Mouse (Mus musculus) neural tube, embryonic 13.5 days (tissue): Measurements from ENCODE around the gene Slc37a1. TPM values are rescaled to one million over a fixed set of nuclear protein-coding genes. Genes with fewer than 3 reads are reported as not detected.
A peak's percentile ranks its signal among the peaks of the same experiment; 100 is the strongest.
"Not testable (repeated sequence)": the region's sequence is repeated elsewhere in the genome, so short reads cannot be mapped to it uniquely, and the experiment has no call there.

Experiments used
- ATAC-seq: fragments of 200-750 bp; cut with Nextera tagmentation; 2 replicates; pipeline ENCODE4 v1.8.0; 2017; ENCODE audit warnings: low read depth, mild to moderate bottlenecking, moderate TSS enrichment, moderate library complexity
- H3K27ac ChIP-seq: fragments of 300-500 bp; sonication (generic); replicated peaks from 2 replicates; pipeline ENCODE4 v1.5.1; 2015; ENCODE audit warnings: moderate library complexity, mild to moderate bottlenecking, inconsistent platforms
- H3K27me3 ChIP-seq: fragments of 300-500 bp; sonication (generic); 2 replicates; pipeline ENCODE4 v1.6.1; 2015; ENCODE audit warnings: mild to moderate bottlenecking, inconsistent platforms
- H3K36me3 ChIP-seq: fragments of 300-500 bp; sonication (generic); 2 replicates; pipeline ENCODE4 v1.6.1; 2015; ENCODE audit warnings: mild to moderate bottlenecking, inconsistent platforms
- H3K4me1 ChIP-seq: fragments of 300-500 bp; sonication (generic); replicated peaks from 2 replicates; pipeline ENCODE4 v1.6.1; 2015; ENCODE audit warnings: inconsistent platforms
- H3K4me2 ChIP-seq: fragments of 300-500 bp; sonication (generic); 2 replicates; pipeline ENCODE4 v1.6.1; 2015; ENCODE audit warnings: inconsistent platforms, mild to moderate bottlenecking, moderate library complexity
- H3K4me3 ChIP-seq: fragments of 300-500 bp; sonication (generic); 2 replicates; pipeline ENCODE4 v1.5.1; 2015; ENCODE audit warnings: mild to moderate bottlenecking, inconsistent platforms
- H3K9ac ChIP-seq: fragments of 300-500 bp; sonication (generic); 2 replicates; pipeline ENCODE4 v1.6.1; 2015; ENCODE audit warnings: moderate library complexity, mild to moderate bottlenecking, inconsistent platforms
- H3K9me3 ChIP-seq: fragments of 300-500 bp; sonication (generic); 2 replicates; pipeline ENCODE4 v1.6.1; 2016; ENCODE audit warnings: inconsistent platforms
- WGBS: fragments of 180-500 bp; shearing (Covaris S2); methylation state at CpG from one replicate; pipeline ENCODE4 v1.1.7; 2015; 5-methylcytosine and 5-hydroxymethylcytosine counted together
- polyA plus RNA-seq: library from polyadenylated mRNA; unstranded; fragments of >200 nt; fragmentation: Nextera tagmentation; extraction: Ambion mirVana; gene quantifications from 2 replicates; pipeline ENCODE4 v1.2.1, GENCODE M21; 2015

Slc37a1 gene
- polyA plus RNA-seq, 1 experiment from 2014 or later = 13.3 TPM

- Histone ChIP-seq H3K27me3 (no peaks in the 10 kb centered on the region), H3K9me3 (no peaks in the 10 kb centered on the region), H3K4me1 (no peaks in the 10 kb centered on the region), H3K4me3 (no peak overlapping the region), H3K27ac (no peak overlapping the region), H3K9ac (no peak overlapping the region), H3K36me3 (peaks cover 19% of the 10 kb centered on the region), H3K4me2 (no peak overlapping the region)
- ATAC-seq = no peak
- 81% methylated on average over 12 of the region's 12 CpGs for WGBS
Observed at GRCm38 (mm10) chr17:31349388-31349787, 62.8 kb downstream of the Slc37a1 start.

- Histone ChIP-seq H3K36me3 (peaks cover 12% of the 10 kb centered on the region), H3K9me3 (no peaks in the 10 kb centered on the region), H3K9ac (no peak overlapping the region), H3K4me1 (peaks cover 18% of the 10 kb centered on the region), H3K27me3 (no peaks in the 10 kb centered on the region), H3K4me2 (no peak overlapping the region), H3K4me3 (no peak overlapping the region), H3K27ac (no peak overlapping the region)
- WGBS = 57% methylated on average over 8 of the region's 8 CpGs
- ATAC-seq = no peak
Observed at GRCm38 (mm10) chr17:31351984-31352383, 65.4 kb downstream of the Slc37a1 start.

GRCm38 (mm10) chr17:31353255-31353654 lies 66.7 kb downstream of the Slc37a1 start:
- WGBS = 73% methylated on average over 2 of the region's 2 CpGs
- H3K9me3 ChIP-seq = no peaks in the 10 kb centered on the region
- ATAC-seq = no peak
- H3K27me3 ChIP-seq = no peaks in the 10 kb centered on the region
- H3K4me2 ChIP-seq = no peak overlapping the region
- H3K4me3 ChIP-seq = no peak overlapping the region
- no peak overlapping the region for H3K27ac ChIP-seq
- H3K4me1 ChIP-seq = peaks cover 18% of the 10 kb centered on the region
- H3K36me3 ChIP-seq = peaks cover 9% of the 10 kb centered on the region
- H3K9ac ChIP-seq = no peak overlapping the region

GRCm38 (mm10) chr17:31354684-31355083 lies 68.1 kb downstream of the Slc37a1 start:
- Histone ChIP-seq H3K4me1 (peaks cover 18% of the 10 kb centered on the region), H3K27ac (peak overlapping the region; percentile 57; the same call in 1 of the 2 replicates)
- 74% methylated on average over 3 of the region's 3 CpGs for WGBS
- H3K9me3 ChIP-seq, H3K27me3 ChIP-seq, H3K36me3 ChIP-seq, H3K4me3 ChIP-seq, H3K9ac ChIP-seq, H3K4me2 ChIP-seq, ATAC-seq: not testable (repeated sequence)

- Histone ChIP-seq H3K4me2 (no peak overlapping the region), H3K27ac (peak overlapping the region; percentile 57), H3K4me1 (peaks cover 18% of the 10 kb centered on the region), H3K9ac (no peak overlapping the region), H3K4me3 (no peak overlapping the region), H3K36me3 (no peaks in the 10 kb centered on the region), H3K27me3 (no peaks in the 10 kb centered on the region), H3K9me3 (no peaks in the 10 kb centered on the region)
- ATAC-seq = peak; percentile 60; the same call in 1 of the 2 replicates
- WGBS = 24% methylated on average over 8 of the region's 8 CpGs
Observed at GRCm38 (mm10) chr17:31355792-31356502, 69.4 kb downstream of the Slc37a1 start.

- H3K27ac ChIP-seq = no peak overlapping the region
- peaks cover 13% of the 10 kb centered on the region for H3K4me1 ChIP-seq
- no peaks in the 10 kb centered on the region for H3K36me3 ChIP-seq
- no peak overlapping the region for H3K9ac ChIP-seq
- WGBS = 76% methylated on average over 13 of the region's 13 CpGs
- H3K9me3 ChIP-seq = no peaks in the 10 kb centered on the region
- H3K27me3 ChIP-seq = no peaks in the 10 kb centered on the region
- H3K4me2 ChIP-seq = no peak overlapping the region
- H3K4me3 ChIP-seq = no peak overlapping the region
- ATAC-seq = no peak
Observed at GRCm38 (mm10) chr17:31360582-31360981, 74.0 kb downstream of the Slc37a1 start.

GRCm38 (mm10) chr17:31365586-31366166 lies 79.1 kb downstream of the Slc37a1 start:
- 73% methylated on average over 5 of the region's 5 CpGs for WGBS
- H3K27ac ChIP-seq = no peak overlapping the region

GRCm38 (mm10) chr17:31370221-31370620 lies 83.6 kb downstream of the Slc37a1 start:
- no peak for ATAC-seq
- H3K27me3 ChIP-seq = no peaks in the 10 kb centered on the region
- H3K9ac ChIP-seq = no peak overlapping the region
- H3K9me3 ChIP-seq = no peaks in the 10 kb centered on the region
- H3K27ac ChIP-seq = no peak overlapping the region
- WGBS = 79% methylated on average over 2 of the region's 2 CpGs
- no peak overlapping the region for H3K4me3 ChIP-seq
- no peaks in the 10 kb centered on the region for H3K36me3 ChIP-seq
- no peak overlapping the region for H3K4me2 ChIP-seq
- H3K4me1 ChIP-seq = no peaks in the 10 kb centered on the region

More at GRCm38 (mm10) chr17:31365586-31366166, 79.1 kb downstream of the Slc37a1 start:
- Histone ChIP-seq H3K4me1 (no peaks in the 10 kb centered on the region), H3K27me3 (no peaks in the 10 kb centered on the region), H3K9me3 (no peaks in the 10 kb centered on the region), H3K9ac (no peak overlapping the region), H3K4me3 (no peak overlapping the region), H3K4me2 (no peak overlapping the region), H3K36me3 (no peaks in the 10 kb centered on the region)
- no peak for ATAC-seq

GRCm38 (mm10) chr17:31370931-31371330 lies 84.3 kb downstream of the Slc37a1 start:
- no peak for ATAC-seq
- H3K4me2 ChIP-seq = no peak overlapping the region
- no peaks in the 10 kb centered on the region for H3K27me3 ChIP-seq
- H3K9me3 ChIP-seq = no peaks in the 10 kb centered on the region
- H3K4me3 ChIP-seq = no peak overlapping the region
- H3K36me3 ChIP-seq = no peaks in the 10 kb centered on the region
- no peak overlapping the region for H3K27ac ChIP-seq
- H3K9ac ChIP-seq = no peak overlapping the region
- no peaks in the 10 kb centered on the region for H3K4me1 ChIP-seq

GRCm38 (mm10) chr17:31377961-31378360 lies 91.4 kb downstream of the Slc37a1 start:
- no peak for ATAC-seq
- Histone ChIP-seq H3K9ac (0 out of 2 replicates have a peak overlapping the region, but pooled peaks have one; percentile 22), H3K9me3 (no peaks in the 10 kb centered on the region), H3K4me1 (peaks cover 6% of the 10 kb centered on the region), H3K36me3 (no peaks in the 10 kb centered on the region), H3K27ac (no peak overlapping the region), H3K4me3 (no peak overlapping the region), H3K27me3 (no peaks in the 10 kb centered on the region), H3K4me2 (peak overlapping the region; percentile 31)
- 9% methylated on average over 7 of the region's 7 CpGs for WGBS

GRCm38 (mm10) chr17:31378361-31378761 lies 91.8 kb downstream of the Slc37a1 start:
- Histone ChIP-seq H3K36me3 (no peaks in the 10 kb centered on the region), H3K4me3 (no peak overlapping the region), H3K4me1 (peaks cover 6% of the 10 kb centered on the region), H3K27ac (no peak overlapping the region), H3K9me3 (no peaks in the 10 kb centered on the region), H3K27me3 (no peaks in the 10 kb centered on the region), H3K4me2 (peak overlapping the region; percentile 31), H3K9ac (0 out of 2 replicates have a peak overlapping the region, but pooled peaks have one; percentile 22)
- 61% methylated on average over 10 of the region's 10 CpGs for WGBS
- no peak for ATAC-seq

GRCm38 (mm10) chr17:31379086-31379485 lies 92.5 kb downstream of the Slc37a1 start:
- no peak overlapping the region for H3K27ac ChIP-seq
- WGBS = 87% methylated on average over 2 of the region's 2 CpGs
- no peaks in the 10 kb centered on the region for H3K36me3 ChIP-seq
- no peak overlapping the region for H3K4me3 ChIP-seq
- H3K9me3 ChIP-seq = no peaks in the 10 kb centered on the region
- H3K27me3 ChIP-seq = no peaks in the 10 kb centered on the region
- H3K9ac ChIP-seq = no peak overlapping the region
- ATAC-seq = no peak
- H3K4me1 ChIP-seq = peaks cover 6% of the 10 kb centered on the region
- H3K4me2 ChIP-seq = no peak overlapping the region
